Mouse (Mus musculus) midbrain, embryonic 12.5 days (tissue): ENCODE measurements around the gene Pmvk. TPM values are rescaled to one million over a fixed set of nuclear protein-coding genes. Genes with fewer than 3 reads are reported as not detected.

ENCODE experiments used
- ATAC-seq: fragments of 200-750 bp; cut with Nextera tagmentation; 2 replicates; pipeline ENCODE4 v1.8.0; 2017; ENCODE audit warnings: low read depth, moderate TSS enrichment, moderate library complexity; ENCODE audit not compliant: low FRiP score
- H3K27ac ChIP-seq: fragments of 300-500 bp; sonication (generic); replicated peaks from 2 replicates; pipeline ENCODE4 v1.5.1; 2016; ENCODE audit warnings: mild to moderate bottlenecking
- H3K27me3 ChIP-seq: fragments of 300-500 bp; sonication (generic); 2 replicates; pipeline ENCODE4 v1.6.1; 2016; ENCODE audit warnings: mild to moderate bottlenecking
- H3K36me3 ChIP-seq: fragments of 300-500 bp; sonication (generic); 2 replicates; pipeline ENCODE4 v1.6.1; 2016
- H3K4me1 ChIP-seq: fragments of 300-500 bp; sonication (generic); 2 replicates; pipeline ENCODE4 v1.6.1; 2016
- H3K4me2 ChIP-seq: fragments of 300-500 bp; sonication (generic); replicated peaks from 2 replicates; pipeline ENCODE4 v1.6.1; 2016; ENCODE audit warnings: mild to moderate bottlenecking, moderate library complexity
- H3K4me3 ChIP-seq: fragments of 300-500 bp; sonication (generic); 2 replicates; pipeline ENCODE4 v1.5.1; 2016; ENCODE audit warnings: mild to moderate bottlenecking
- H3K9ac ChIP-seq: fragments of 300-500 bp; sonication (generic); replicated peaks from 2 replicates; pipeline ENCODE4 v1.6.1; 2016; ENCODE audit warnings: mild to moderate bottlenecking, moderate library complexity
- H3K9me3 ChIP-seq: fragments of 300-500 bp; sonication (generic); 2 replicates; pipeline ENCODE4 v1.6.1; 2016; ENCODE audit warnings: mild to moderate bottlenecking
- WGBS: fragments of 180-500 bp; shearing (Covaris S2); methylation state at CpG from one replicate; pipeline ENCODE4 v1.1.7; 2016; 5-methylcytosine and 5-hydroxymethylcytosine counted together
- polyA plus RNA-seq: library from polyadenylated mRNA; unstranded; fragments of >200 nt; fragmentation: Nextera tagmentation; extraction: Ambion mirVana; gene quantifications from 2 replicates; pipeline ENCODE4 v1.2.1, GENCODE M21; 2016

Gene Pmvk
- polyA plus RNA-seq, 1 experiment from 2014 or later = 77.9 TPM

DNA sequence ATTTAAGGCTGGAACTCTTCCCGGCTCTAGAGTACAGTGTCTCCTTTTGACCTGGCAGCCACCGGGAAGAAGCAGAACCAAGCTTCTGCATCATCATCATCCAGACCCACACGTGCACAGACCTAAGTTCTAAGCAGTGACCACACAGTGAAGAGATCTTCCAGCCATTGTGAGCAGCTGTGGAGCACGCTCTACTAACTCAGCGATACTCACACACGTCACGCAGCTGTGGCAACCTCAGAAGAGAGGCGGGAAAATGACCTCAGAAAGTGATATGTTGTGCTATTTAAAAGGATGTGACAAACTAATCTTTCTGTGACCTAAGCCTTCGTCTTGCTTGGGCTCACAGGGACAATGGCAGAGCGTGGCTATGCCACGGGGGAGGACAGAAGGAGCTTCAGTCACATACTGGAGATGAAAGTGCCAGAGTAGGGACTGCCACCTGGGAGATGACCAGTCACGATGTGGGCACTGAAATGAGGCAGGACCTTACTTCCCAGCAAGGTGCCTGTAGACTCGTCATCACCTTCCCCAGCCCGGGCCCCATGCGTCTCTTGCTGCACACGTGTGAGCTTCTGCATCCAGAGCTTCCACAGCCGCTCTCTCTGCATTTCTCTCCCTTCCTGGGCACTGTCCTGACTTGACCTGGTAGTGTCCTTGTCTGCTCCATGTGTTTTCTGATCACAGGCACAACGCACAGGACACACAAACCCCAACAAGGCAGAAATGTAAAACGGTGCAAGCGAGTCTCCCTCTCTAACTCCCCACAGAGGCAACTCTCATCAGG, 32.8 kb downstream of the Pmvk start:
- H3K9ac ChIP-seq = no peak overlapping the region
- no peak overlapping the region for H3K27ac ChIP-seq
- no peaks in the 10 kb centered on the region for H3K9me3 ChIP-seq
- no peak for ATAC-seq
- H3K27me3 ChIP-seq = peaks cover 11% of the 10 kb centered on the region; the same call in 1 of the 2 replicates
- 55% methylated on average over 20 of the region's 20 CpGs for WGBS
- no peaks in the 10 kb centered on the region for H3K4me1 ChIP-seq
- H3K4me3 ChIP-seq = no peak overlapping the region
- H3K4me2 ChIP-seq = no peak overlapping the region
- H3K36me3 ChIP-seq = no peaks in the 10 kb centered on the region

DNA sequence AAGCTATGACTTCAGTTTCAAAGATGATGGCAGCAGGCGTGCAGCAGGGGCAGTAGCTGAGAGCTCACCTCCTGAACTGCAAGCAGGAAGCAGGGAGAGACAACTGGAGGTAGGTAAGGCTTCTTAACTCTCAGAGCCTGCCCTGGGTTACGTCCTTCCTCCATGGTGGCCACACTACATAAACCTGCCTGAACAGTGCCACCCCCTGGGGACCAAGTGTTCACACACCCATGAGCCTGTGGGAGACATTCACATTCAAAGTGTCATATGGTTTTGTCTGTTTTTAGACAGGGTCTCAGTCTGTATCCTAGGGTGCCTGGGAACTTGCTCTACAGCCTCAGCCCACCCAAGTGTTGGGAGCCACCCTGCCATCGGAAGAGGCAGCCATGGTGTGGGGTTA, 36.4 kb downstream of the Pmvk start:
- Histone ChIP-seq H3K27me3 (no peaks in the 10 kb centered on the region), H3K4me2 (no peak overlapping the region), H3K27ac (no peak overlapping the region), H3K4me3 (no peak overlapping the region), H3K36me3 (no peaks in the 10 kb centered on the region), H3K4me1 (no peaks in the 10 kb centered on the region), H3K9ac (no peak overlapping the region), H3K9me3 (0 out of 2 replicates have a peak, but pooled peaks cover 3% of the 10 kb centered on the region)
- ATAC-seq = no peak
- WGBS = 85% methylated on average over 3 of the region's 3 CpGs

DNA sequence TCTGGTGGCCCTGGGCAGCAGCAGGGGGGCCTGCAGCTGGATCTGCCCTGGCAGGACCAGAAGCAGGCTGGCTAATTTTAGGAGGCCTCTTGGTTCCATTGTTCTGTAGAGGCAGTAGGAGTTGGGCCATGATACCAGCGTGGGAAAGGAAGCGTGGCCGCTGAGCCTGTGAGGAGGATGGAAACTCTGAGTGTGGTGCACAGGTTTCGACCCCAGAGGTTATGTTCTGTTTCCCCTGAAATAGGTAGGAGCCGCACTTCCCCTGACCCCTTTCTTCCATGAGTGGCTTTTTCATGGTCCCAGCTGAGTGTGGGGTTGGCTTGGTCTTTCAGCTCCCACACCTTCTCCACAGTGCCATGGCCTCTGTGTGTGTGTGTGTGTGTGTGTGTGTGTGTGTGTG, 37.2 kb downstream of the Pmvk start:
- no peak for ATAC-seq
- Histone ChIP-seq H3K36me3 (no peaks in the 10 kb centered on the region), H3K4me1 (no peaks in the 10 kb centered on the region), H3K9ac (no peak overlapping the region), H3K27me3 (no peaks in the 10 kb centered on the region), H3K9me3 (0 out of 2 replicates have a peak, but pooled peaks cover 3% of the 10 kb centered on the region), H3K4me2 (no peak overlapping the region), H3K4me3 (no peak overlapping the region), H3K27ac (no peak overlapping the region)
- WGBS = 93% methylated on average over 5 of the region's 5 CpGs

DNA sequence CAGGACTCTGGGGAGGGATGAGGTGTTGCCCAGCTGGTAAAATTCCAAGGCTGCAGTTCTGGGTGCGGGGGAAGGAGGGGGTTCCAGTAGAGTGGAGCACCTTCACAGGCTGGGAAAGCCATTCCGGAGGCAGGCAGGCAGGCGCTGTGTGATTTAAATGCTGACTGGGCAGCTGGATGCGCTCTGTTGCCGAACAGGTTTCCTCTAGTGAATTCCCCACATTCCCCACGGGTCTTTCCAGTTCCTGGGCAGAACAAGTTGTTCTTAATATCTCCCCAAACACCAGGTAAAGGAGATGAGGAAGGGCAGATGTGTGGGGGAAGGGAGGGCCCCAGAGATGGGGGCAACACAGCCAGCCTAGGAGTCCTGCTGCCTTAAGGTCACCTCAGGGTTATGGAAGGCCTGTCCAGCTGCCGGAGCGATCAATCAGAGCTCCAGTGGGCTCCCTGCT, 38.4 kb downstream of the Pmvk start:
- no peaks in the 10 kb centered on the region for H3K36me3 ChIP-seq
- no peak overlapping the region for H3K9ac ChIP-seq
- 50% methylated on average over 8 of the region's 8 CpGs for WGBS
- ATAC-seq = no peak
- no peak overlapping the region for H3K4me3 ChIP-seq
- H3K9me3 ChIP-seq = 0 out of 2 replicates have a peak, but pooled peaks cover 3% of the 10 kb centered on the region
- no peak overlapping the region for H3K4me2 ChIP-seq
- no peaks in the 10 kb centered on the region for H3K4me1 ChIP-seq
- no peaks in the 10 kb centered on the region for H3K27me3 ChIP-seq
- peak overlapping the region; percentile 30; the same call in 1 of the 2 replicates for H3K27ac ChIP-seq

DNA sequence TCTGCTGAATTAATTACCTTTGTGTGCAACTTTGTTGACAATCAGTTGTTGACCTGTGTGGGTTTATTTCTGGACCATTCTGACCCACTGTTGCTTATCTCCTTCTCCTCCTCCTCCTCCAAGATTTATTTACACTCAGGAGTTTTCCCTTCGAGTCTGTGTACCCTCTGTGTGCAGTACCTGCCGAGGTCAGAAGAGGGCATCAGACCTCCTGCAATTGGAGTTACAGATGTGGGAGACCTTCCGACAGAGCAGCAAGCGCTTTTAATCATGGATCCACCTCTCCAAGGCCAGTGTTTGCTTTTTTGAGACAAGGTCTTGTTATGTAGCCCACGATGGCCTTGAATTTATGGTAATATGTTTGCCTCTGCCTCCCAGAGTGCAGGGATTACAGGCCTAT, 40.3 kb downstream of the Pmvk start:
- Histone ChIP-seq H3K4me2 (no peak overlapping the region), H3K4me3 (no peak overlapping the region), H3K36me3 (no peaks in the 10 kb centered on the region), H3K27me3 (no peaks in the 10 kb centered on the region), H3K4me1 (no peaks in the 10 kb centered on the region), H3K27ac (no peak overlapping the region), H3K9ac (no peak overlapping the region), H3K9me3 (0 out of 2 replicates have a peak, but pooled peaks cover 3% of the 10 kb centered on the region)
- no peak for ATAC-seq
- WGBS = 88% methylated on average over 5 of the region's 5 CpGs

DNA sequence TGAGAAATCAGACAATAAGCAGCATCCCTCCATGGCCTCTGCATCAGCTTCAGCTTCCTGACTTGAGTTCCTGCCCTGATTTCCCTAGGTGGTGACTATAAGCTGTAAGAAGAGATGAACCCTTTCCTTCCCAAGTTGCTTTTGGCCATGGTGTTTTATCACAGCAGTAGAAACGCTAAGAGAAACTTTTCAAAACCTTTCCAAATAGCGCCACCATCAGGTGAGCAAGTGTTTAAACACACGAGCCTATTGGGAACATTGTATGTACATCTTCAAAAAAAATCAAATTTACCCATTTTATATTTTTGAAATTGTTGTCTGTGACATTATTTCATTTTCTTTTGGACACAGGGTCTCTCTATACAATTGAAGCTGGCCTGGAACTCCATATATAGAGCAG, 42.0 kb downstream of the Pmvk start:
- 69% methylated on average over 3 of the region's 3 CpGs for WGBS

DNA sequence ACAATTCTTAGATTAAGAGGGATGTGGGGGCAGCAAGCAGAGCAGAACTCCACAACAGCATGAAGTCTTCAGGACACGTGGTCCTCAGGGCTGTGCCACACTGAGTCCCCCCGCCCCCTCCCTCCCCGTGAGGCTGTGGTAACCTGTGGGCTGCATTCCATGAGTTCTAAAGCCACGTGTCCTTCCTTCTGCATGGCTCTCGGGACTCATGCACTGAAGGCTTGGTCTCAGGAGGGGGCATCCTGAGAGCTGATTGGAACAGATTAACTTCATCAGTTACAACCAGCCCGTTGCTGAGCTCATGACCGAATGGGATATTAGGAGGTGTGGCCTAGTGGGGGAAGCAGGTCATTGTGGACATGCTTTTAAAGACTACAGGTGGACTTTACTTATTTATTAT, 45.4 kb downstream of the Pmvk start:
- Histone ChIP-seq H3K4me3 (no peak overlapping the region), H3K4me2 (no peak overlapping the region), H3K27me3 (no peaks in the 10 kb centered on the region), H3K27ac (no peak overlapping the region), H3K4me1 (no peaks in the 10 kb centered on the region), H3K9ac (no peak overlapping the region), H3K36me3 (no peaks in the 10 kb centered on the region), H3K9me3 (0 out of 2 replicates have a peak, but pooled peaks cover 1% of the 10 kb centered on the region)
- no peak for ATAC-seq
- 44% methylated on average over 7 of the region's 7 CpGs for WGBS

More for the DNA sequence above, 42.0 kb downstream of the Pmvk start:
- H3K4me3 ChIP-seq = no peak overlapping the region
- H3K9ac ChIP-seq = no peak overlapping the region
- no peak for ATAC-seq
- no peak overlapping the region for H3K4me2 ChIP-seq
- 0 out of 2 replicates have a peak, but pooled peaks cover 3% of the 10 kb centered on the region for H3K9me3 ChIP-seq
- no peaks in the 10 kb centered on the region for H3K4me1 ChIP-seq
- H3K27ac ChIP-seq = no peak overlapping the region
- no peaks in the 10 kb centered on the region for H3K36me3 ChIP-seq
- H3K27me3 ChIP-seq = no peaks in the 10 kb centered on the region

DNA sequence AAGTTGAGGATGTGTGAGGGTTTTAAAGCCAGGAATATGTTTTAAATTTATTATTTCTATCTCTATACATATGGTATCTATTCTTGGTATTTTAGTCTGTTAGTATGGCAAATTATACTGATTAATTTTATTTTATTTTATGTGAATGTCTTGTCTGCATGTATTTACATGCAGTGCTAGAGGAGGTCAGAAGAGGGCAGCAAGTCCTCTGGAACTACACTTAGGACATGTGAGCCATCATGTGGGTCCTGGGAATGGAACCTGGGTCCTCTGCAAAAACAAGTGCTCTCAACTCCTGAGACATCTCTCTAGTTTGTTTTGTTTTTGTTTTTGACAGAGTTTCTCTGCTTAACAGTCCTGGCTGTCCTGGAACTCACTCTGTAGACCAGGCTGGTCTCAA, 47.1 kb downstream of the Pmvk start:
- Histone ChIP-seq H3K36me3 (no peaks in the 10 kb centered on the region), H3K4me1 (no peaks in the 10 kb centered on the region), H3K27me3 (peaks cover 4% of the 10 kb centered on the region; the same call in 1 of the 2 replicates), H3K4me2 (no peak overlapping the region), H3K9me3 (no peaks in the 10 kb centered on the region), H3K27ac (no peak overlapping the region), H3K4me3 (no peak overlapping the region), H3K9ac (no peak overlapping the region)
- ATAC-seq = no peak

DNA sequence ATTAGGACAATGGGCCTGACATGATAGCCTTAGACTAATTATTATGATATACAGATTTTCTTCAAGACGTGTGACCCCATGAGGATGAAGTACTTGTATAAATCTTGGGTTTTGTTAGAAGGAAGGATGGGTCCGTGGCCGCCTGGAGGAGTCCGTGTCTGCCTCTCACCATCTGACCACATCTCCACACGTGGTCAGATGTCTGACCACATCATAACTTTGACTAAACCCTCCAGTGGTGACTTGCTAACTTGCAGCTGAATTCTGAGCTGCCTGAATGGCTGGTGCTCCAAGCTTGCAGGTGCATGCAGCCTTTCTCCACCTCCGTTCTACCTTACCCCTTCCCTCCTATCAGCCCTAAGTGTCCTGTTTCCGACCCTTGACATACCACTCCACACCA, 48.2 kb downstream of the Pmvk start:
- Histone ChIP-seq H3K9me3 (no peaks in the 10 kb centered on the region), H3K4me3 (no peak overlapping the region), H3K36me3 (no peaks in the 10 kb centered on the region), H3K9ac (no peak overlapping the region), H3K4me2 (no peak overlapping the region), H3K27ac (no peak overlapping the region), H3K27me3 (peaks cover 13% of the 10 kb centered on the region; the same call in 1 of the 2 replicates), H3K4me1 (no peaks in the 10 kb centered on the region)
- 81% methylated on average over 7 of the region's 7 CpGs for WGBS
- no peak for ATAC-seq

DNA sequence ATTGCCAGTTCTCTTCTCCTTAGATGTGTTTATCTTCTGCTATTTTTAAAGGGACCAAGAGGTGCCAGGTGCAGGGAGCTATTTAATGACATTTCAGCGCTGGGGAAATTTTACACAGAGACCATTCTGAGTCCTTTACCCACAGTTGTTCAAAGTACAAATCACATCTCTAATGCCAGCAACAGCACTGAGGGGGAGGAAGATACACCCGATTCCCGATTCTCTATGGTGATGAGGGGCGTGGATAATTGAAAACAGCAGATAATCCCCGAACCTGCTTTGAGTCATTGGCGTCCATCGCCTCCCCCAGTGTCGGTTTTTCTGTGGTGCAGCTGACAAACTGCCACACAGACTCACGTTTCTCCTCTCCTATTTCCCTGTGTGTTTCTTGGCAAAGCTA, 53.7 kb downstream of the Pmvk start:
- Histone ChIP-seq H3K27me3 (peaks cover 48% of the 10 kb centered on the region), H3K4me1 (peaks cover 20% of the 10 kb centered on the region), H3K4me3 (no peak overlapping the region), H3K9ac (no peak overlapping the region), H3K4me2 (0 out of 2 replicates have a peak overlapping the region, but pooled peaks have one; percentile 6), H3K36me3 (no peaks in the 10 kb centered on the region), H3K27ac (no peak overlapping the region), H3K9me3 (no peaks in the 10 kb centered on the region)
- 17% methylated on average over 9 of the region's 9 CpGs for WGBS
- no peak for ATAC-seq

DNA sequence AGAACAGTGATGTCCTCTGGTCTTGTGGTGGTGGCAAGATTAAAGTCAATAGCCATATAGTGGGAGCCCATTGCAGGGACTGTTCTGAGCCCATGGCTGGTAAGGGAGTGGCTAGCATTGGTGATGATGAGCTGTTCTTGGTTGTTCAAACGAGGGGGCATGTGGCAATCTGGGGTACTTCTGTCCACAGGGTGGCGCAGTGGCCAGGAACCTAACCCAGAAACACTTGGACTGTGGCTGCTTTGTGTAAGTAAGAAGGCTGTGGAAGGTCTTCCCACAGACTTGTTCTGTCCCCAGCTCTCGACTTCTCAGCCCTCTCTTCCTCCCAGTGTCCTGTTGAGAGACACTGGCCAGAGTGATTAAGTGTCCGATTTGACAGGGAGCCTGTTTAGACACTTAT, 56.6 kb downstream of the Pmvk start:
- peak overlapping the region; percentile 40 for H3K4me2 ChIP-seq
- no peaks in the 10 kb centered on the region for H3K9me3 ChIP-seq
- H3K4me1 ChIP-seq = peaks cover 20% of the 10 kb centered on the region
- H3K36me3 ChIP-seq = no peaks in the 10 kb centered on the region
- peaks cover 55% of the 10 kb centered on the region for H3K27me3 ChIP-seq
- no peak overlapping the region for H3K4me3 ChIP-seq
- H3K27ac ChIP-seq = peak overlapping the region; percentile 22; the same call in 1 of the 2 replicates
- 12% methylated on average over 4 of the region's 4 CpGs for whole genome bisulfite sequencing
- ATAC-seq = peak; percentile 60; the same call in 1 of the 2 replicates
- 0 out of 2 replicates have a peak overlapping the region, but pooled peaks have one; percentile 16 for H3K9ac ChIP-seq

DNA sequence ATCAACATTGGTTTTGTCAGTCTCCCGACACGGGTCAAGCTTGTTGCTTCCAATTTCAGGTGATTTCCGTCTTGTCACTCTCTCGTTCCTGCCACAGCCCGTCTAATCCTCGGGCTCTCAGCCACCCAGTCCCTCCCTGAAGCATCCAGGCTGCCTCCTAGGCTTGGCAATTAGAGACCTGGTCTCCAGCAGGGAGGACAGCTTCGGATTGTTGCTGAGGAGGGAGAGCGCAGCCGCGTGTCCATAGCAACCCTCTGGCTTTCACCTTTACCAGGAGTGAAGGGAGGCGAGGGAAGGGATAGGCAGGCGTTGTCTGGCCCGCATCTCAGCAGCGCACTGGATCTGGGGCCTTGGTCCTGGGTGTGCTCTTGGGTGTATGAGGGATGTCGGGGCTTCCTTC, 57.1 kb downstream of the Pmvk start:
- H3K4me3 ChIP-seq = 0 out of 2 replicates have a peak overlapping the region, but pooled peaks have one; percentile 3
- ATAC-seq = peak; percentile 73
- H3K27ac ChIP-seq = peak overlapping the region; percentile 22
- H3K36me3 ChIP-seq = no peaks in the 10 kb centered on the region
- H3K4me1 ChIP-seq = peaks cover 20% of the 10 kb centered on the region
- peaks cover 52% of the 10 kb centered on the region for H3K27me3 ChIP-seq
- 9% methylated on average over 15 of the region's 15 CpGs for WGBS
- H3K9ac ChIP-seq = 0 out of 2 replicates have a peak overlapping the region, but pooled peaks have one; percentile 16
- peaks cover 2% of the 10 kb centered on the region; the same call in 1 of the 2 replicates for H3K9me3 ChIP-seq
- peak overlapping the region; percentile 40 for H3K4me2 ChIP-seq
